Mouse (Mus musculus) lung, embryonic 15.5 days (tissue): ENCODE measurements around the gene Sod2. TPM values are rescaled to one million over a fixed set of nuclear protein-coding genes. Genes with fewer than 3 reads are reported as not detected.
"Not testable (repeated sequence)": the region's sequence is repeated elsewhere in the genome, so short reads cannot be mapped to it uniquely, and the experiment has no call there.

Experiments
- ATAC-seq: fragments of 200-750 bp; cut with Nextera tagmentation; 2 replicates; pipeline ENCODE4 v1.8.0; 2017; ENCODE audit warnings: moderate number of reproducible peaks, borderline replicate concordance; ENCODE audit not compliant: low FRiP score, low TSS enrichment; ENCODE audit errors: extremely low read depth
- H3K27ac ChIP-seq: fragments of 300-500 bp; sonication (generic); 2 replicates; pipeline ENCODE4 v1.5.1; 2015; ENCODE audit warnings: moderate library complexity, mild to moderate bottlenecking, inconsistent platforms
- H3K27me3 ChIP-seq: fragments of 300-500 bp; sonication (generic); 2 replicates; pipeline ENCODE4 v1.6.1; 2015; ENCODE audit warnings: inconsistent platforms
- H3K36me3 ChIP-seq: fragments of 300-500 bp; sonication (generic); 2 replicates; pipeline ENCODE4 v1.6.1; 2015; ENCODE audit warnings: inconsistent platforms
- H3K4me1 ChIP-seq: fragments of 300-500 bp; sonication (generic); 2 replicates; pipeline ENCODE4 v1.6.1; 2015; ENCODE audit warnings: inconsistent platforms
- H3K4me2 ChIP-seq: fragments of 300-500 bp; sonication (generic); 2 replicates; pipeline ENCODE4 v1.6.1; 2015; ENCODE audit warnings: inconsistent platforms, mild to moderate bottlenecking, moderate library complexity
- H3K4me3 ChIP-seq: fragments of 300-500 bp; sonication (generic); 2 replicates; pipeline ENCODE4 v1.5.1; 2015; ENCODE audit warnings: mild to moderate bottlenecking, inconsistent platforms
- H3K9ac ChIP-seq: fragments of 300-500 bp; sonication (generic); 2 replicates; pipeline ENCODE4 v1.6.1; 2015; ENCODE audit warnings: inconsistent platforms
- H3K9me3 ChIP-seq: fragments of 300-500 bp; sonication (generic); 2 replicates; pipeline ENCODE4 v1.6.1; 2016; ENCODE audit warnings: inconsistent platforms
- WGBS: fragments of 180-500 bp; shearing (Covaris S2); methylation state at CpG from one replicate; pipeline ENCODE4 v1.1.7; 2015; 5-methylcytosine and 5-hydroxymethylcytosine counted together
- polyA plus RNA-seq: library from polyadenylated mRNA; unstranded; fragments of >200 nt; fragmentation: Nextera tagmentation; extraction: Ambion mirVana; gene quantifications from 2 replicates; pipeline ENCODE4 v1.2.1, GENCODE M21; 2015

The Sod2 gene
- polyA plus RNA-seq, 1 experiment from 2014 or later: 106 TPM

DNA sequence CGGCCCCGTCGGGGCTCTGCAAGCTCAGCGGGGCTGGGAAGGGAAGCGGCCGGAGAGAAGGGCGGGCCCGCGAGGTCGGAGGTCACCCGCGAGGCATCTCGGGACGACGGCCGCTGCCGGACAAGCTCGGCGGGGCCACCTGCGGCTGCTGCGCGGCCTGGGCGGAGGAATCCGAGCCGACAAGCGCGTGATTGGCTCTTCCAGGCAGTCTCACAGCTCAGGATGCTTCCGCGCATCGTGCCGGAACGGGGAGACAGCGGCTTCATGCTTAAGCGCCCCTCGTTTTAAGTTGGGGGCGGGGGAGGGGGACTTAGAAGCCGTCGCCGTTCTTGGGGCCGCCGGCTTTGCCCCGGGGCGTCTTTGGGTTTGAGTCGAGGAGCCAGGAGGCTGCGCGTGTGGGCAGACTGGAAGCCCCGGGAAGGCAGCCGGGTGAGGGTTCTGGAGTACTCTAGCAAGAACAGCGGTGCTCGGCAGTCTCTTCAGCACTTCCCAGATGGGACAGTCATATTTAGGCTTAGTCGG is 14.1 kb upstream of the Sod2 start:
- under 1% methylated on average over 48 of the region's 51 CpGs for WGBS
- ATAC-seq: peak; percentile 88

DNA sequence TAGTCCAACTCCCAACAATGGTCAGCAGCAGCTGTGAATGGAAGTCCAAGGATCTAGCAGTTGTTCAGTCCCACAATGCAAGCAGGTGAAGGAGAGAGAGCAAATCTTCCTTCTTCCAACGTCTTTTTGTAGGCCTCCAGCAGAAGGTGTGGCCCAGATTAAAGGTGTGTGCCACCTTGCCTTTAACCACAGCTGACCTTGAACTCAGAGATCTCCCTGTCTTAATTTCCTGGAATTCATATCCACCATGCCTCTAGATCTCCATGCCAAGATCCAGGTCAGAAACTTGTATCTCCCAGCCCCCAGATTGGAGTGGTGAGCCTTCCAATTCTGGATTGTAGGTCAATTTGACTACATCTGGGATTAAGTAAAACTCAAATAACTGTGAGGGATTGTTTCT is 12.6 kb upstream of the Sod2 start, which contains the start of gene Wtap:
TSS of gene Wtap (minus strand) at position 101 of the 400 bp plus-strand sequence.
- Histone ChIP-seq H3K4me1 (peaks cover 13% of the 10 kb centered on the region; the same call in 1 of the 2 replicates), H3K36me3 (no peaks in the 10 kb centered on the region), H3K27me3 (no peaks in the 10 kb centered on the region), H3K9ac (peak within 1 kb of the TSS; percentile 100), H3K9me3 (no peaks in the 10 kb centered on the region), H3K4me2 (peak within 1 kb of the TSS; percentile 89), H3K27ac (peak within 1 kb of the TSS; percentile 100), H3K4me3 (peak within 1 kb of the TSS; percentile 100)
- ATAC-seq: no peak
- WGBS: 72% methylated on average over 1 of the region's 1 CpGs

More for the DNA sequence above, 14.1 kb upstream of the Sod2 start:
- H3K4me1 ChIP-seq: peaks cover 18% of the 10 kb centered on the region; the same call in 1 of the 2 replicates
- no peaks in the 10 kb centered on the region for H3K9me3 ChIP-seq
- H3K4me3 ChIP-seq: peak overlapping the region; percentile 100
- H3K36me3 ChIP-seq: peaks cover 5% of the 10 kb centered on the region; the same call in 1 of the 2 replicates
- H3K27me3 ChIP-seq: no peaks in the 10 kb centered on the region
- H3K9ac ChIP-seq: peak overlapping the region; percentile 100
- H3K27ac ChIP-seq: peak overlapping the region; percentile 100
- peak overlapping the region; percentile 89 for H3K4me2 ChIP-seq

DNA sequence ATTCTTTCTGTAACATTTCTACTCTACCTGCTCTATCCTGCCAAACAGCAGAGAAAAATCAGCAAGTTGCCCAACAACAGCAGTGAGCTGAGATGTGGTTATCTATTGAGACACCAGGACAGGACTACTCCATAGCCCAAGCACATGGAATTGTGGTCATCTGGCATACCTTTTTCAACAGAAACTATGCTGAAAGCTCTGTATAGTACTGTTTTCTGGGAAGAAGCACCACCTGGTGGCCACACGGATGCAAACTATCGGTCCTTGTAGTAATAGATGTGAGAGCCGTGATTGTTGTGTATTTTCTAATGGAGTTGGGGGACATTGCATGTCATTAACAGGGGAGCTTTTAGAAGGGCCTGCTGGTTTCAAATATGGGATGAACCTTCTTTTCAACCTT is 10.3 kb upstream of the Sod2 start:
- H3K36me3 ChIP-seq: no peaks in the 10 kb centered on the region
- no peak for ATAC-seq
- no peak overlapping the region for H3K9ac ChIP-seq
- no peaks in the 10 kb centered on the region for H3K27me3 ChIP-seq
- H3K4me1 ChIP-seq: no peaks in the 10 kb centered on the region
- no peak overlapping the region for H3K4me3 ChIP-seq
- WGBS: 13% methylated on average over 3 of the region's 3 CpGs
- no peak overlapping the region for H3K27ac ChIP-seq
- no peaks in the 10 kb centered on the region for H3K9me3 ChIP-seq
- H3K4me2 ChIP-seq: no peak overlapping the region

DNA sequence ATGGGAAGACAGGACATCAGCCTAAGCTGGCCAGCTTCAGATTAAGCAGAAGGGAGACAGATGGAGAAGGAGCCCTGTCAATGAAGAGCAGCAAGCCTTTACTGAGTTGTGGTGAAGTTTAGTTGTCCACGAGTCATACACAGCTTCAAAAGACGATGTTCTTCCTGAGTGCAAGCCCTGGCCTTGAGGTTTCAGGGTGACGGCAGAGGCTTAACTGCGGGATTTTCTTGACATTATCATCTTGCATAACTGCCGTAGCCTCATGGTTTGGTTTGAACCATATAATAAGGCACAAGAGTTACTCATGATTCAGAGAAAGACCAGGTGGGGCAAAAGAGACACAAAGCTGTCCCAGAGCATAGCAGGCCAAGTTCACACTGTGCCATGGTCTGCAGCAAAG is 8.8 kb upstream of the Sod2 start:
- Histone ChIP-seq H3K4me3 (no peak overlapping the region), H3K27ac (no peak overlapping the region), H3K9ac (no peak overlapping the region), H3K36me3 (no peaks in the 10 kb centered on the region), H3K4me2 (no peak overlapping the region), H3K9me3 (no peaks in the 10 kb centered on the region), H3K4me1 (no peaks in the 10 kb centered on the region), H3K27me3 (no peaks in the 10 kb centered on the region)
- no peak for ATAC-seq
- WGBS: 81% methylated on average over 5 of the region's 5 CpGs

DNA sequence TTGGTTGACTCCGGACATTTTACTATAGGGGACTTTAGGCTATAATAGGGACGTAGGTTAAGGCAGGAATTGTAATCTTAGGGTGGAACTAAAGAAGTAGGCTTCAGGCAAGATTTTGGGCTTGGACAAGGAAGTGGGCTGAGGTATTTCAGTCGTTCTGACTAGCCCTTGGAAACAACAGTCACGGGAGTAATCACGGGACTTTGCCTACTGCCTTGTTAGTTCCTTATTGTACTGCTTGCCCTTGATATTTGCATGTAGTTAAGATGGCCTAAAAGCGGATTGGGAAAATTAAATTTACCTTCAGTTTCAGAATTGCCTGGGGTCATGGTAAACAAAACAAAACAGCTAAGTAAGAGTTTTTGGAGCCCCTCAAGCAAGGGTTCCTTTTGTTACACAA is 7.6 kb upstream of the Sod2 start:
- Histone ChIP-seq H3K9ac (no peak overlapping the region), H3K9me3 (no peaks in the 10 kb centered on the region), H3K36me3 (no peaks in the 10 kb centered on the region), H3K27me3 (no peaks in the 10 kb centered on the region), H3K27ac (no peak overlapping the region), H3K4me2 (no peak overlapping the region), H3K4me1 (no peaks in the 10 kb centered on the region), H3K4me3 (no peak overlapping the region)
- ATAC-seq: no peak
- WGBS: 74% methylated on average over 6 of the region's 6 CpGs

DNA sequence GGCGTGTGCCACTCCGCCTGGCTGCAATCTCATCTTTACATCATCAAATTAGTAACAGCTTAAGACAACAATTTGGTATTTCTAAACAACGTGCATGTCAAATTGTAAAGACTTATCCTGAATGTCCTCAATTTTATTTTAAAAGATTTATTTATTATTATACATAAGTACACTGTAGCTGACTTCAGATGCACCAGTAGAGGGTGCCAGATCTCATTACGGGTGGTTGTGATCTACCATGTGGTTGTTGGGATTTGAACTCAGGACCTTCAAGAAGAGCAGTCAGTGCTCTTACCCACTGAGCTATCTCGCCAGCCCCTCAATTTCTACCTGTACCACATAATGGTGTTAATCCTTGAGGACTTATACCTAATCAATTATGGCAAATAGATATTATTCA is 4.4 kb upstream of the Sod2 start:
- ATAC-seq, H3K9me3 ChIP-seq, H3K27ac ChIP-seq, H3K36me3 ChIP-seq, H3K4me1 ChIP-seq, H3K4me2 ChIP-seq, H3K9ac ChIP-seq, H3K4me3 ChIP-seq, H3K27me3 ChIP-seq: not testable (repeated sequence)
- WGBS: 83% methylated on average over 5 of the region's 5 CpGs

DNA sequence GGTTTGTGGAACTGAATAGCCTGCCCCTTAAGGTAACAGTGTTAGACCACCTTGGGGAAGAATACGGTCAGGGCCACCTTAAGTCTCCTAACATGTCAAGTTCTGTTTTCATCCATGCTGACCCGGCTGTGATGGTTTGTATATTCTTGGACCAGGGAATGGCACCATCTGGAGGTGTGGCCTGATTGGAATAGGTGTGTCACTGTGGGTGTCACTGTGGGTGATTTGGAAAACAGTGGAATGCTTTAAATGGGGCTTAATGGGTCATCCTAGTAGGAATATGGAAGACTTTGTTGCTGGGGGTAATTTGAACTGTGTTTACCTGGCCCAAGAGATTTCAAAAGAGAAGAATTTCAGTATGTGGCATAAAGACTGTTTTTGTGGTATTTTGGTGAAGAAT is 2.2 kb upstream of the Sod2 start:
- WGBS: 44% methylated on average over 2 of the region's 2 CpGs
- not testable (repeated sequence) for H3K27me3 ChIP-seq, H3K4me3 ChIP-seq, H3K4me2 ChIP-seq, H3K9ac ChIP-seq, ATAC-seq, H3K27ac ChIP-seq, H3K36me3 ChIP-seq, H3K9me3 ChIP-seq
- peaks cover 12% of the 10 kb centered on the region for H3K4me1 ChIP-seq

DNA sequence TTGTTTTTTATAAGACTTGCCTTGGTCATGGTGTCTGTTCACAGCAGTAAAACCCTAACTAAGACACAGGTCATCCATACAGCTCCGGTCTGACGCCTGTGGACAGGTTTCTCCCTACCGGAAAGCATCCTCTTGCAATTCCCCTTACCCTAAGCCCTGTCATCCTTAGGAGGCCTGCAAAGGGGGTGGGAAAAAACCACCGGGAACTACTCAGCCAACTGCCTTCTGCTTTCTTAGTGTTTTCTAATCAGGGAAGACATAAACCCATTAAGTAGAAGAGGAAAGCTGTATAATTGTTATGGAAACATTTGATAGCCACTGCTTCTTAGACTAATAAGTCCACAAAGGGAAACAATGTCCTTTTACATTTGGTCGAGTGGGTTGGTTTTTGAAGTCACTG is 338 bp downstream of the Sod2 start:
- Histone ChIP-seq H3K4me3 (peak overlapping the region; percentile 90), H3K27ac (no peak overlapping the region), H3K27me3 (no peaks in the 10 kb centered on the region), H3K9ac (0 out of 2 replicates have a peak overlapping the region, but pooled peaks have one; percentile 27), H3K4me2 (peak overlapping the region; percentile 72), H3K4me1 (peaks cover 12% of the 10 kb centered on the region), H3K9me3 (no peaks in the 10 kb centered on the region), H3K36me3 (peaks cover 12% of the 10 kb centered on the region)
- 48% methylated on average over 5 of the region's 5 CpGs for WGBS
- no peak for ATAC-seq

DNA sequence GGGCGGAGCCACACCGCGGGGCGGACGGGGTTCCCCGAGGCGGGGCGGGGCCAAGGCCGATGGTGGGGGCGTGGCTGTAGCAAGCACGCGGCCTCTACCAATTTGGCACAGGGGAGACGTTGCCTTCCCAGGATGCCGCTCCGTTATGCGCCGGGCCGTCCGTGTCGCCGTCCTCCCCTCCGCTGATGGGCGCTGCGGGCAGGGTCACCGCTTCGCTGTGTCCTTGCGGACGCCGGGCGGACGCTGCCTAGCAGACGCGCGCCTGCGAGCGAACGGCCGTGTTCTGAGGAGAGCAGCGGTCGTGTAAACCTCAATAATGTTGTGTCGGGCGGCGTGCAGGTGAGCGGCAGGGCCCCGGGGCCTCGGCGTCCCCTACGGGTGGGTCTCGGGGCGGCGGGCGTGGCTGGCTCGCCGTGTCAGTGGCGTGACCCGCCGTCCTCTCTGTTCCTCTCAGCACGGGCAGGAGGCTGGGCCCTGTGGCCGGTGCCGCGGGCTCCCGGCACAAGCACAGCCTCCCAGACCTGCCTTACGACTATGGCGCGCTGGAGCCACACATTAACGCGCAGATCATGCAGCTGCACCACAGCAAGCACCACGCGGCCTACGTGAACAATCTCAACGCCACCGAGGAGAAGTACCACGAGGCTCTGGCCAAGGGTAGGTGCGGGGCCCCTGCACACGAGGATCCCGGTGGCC is 1.2 kb downstream of the Sod2 start:
- peak overlapping the region; percentile 90 for H3K27ac ChIP-seq
- H3K36me3 ChIP-seq: peaks cover 20% of the 10 kb centered on the region
- no peaks in the 10 kb centered on the region for H3K9me3 ChIP-seq
- H3K9ac ChIP-seq: peak overlapping the region; percentile 69
- peaks cover 12% of the 10 kb centered on the region for H3K4me1 ChIP-seq
- under 1% methylated on average over 76 of the region's 76 CpGs for WGBS
- peak; percentile 98 for ATAC-seq
- H3K27me3 ChIP-seq: no peaks in the 10 kb centered on the region
- H3K4me2 ChIP-seq: peak overlapping the region; percentile 72
- peak overlapping the region; percentile 90 for H3K4me3 ChIP-seq

DNA sequence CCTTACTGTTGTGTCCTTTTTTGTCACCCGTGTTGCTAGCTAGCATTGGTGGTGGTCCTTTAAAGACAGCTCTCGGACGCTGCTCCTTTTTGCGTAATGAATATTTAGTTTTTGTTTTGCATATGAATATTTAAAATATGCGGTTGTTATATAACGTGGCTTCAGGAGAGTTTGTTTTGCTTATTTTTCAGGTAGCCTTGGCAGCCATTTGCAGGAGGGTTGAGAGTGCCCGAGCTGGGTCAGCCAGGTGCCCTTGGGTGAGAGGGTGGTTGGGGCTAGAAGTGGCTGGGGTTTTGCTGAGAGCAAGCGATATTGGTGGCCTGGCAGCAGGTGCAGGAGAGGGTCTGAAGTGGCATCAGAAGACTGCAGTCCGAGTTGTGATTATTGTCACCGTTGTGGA is 1.9 kb downstream of the Sod2 start:
- Histone ChIP-seq H3K4me1 (peaks cover 12% of the 10 kb centered on the region), H3K4me3 (peak overlapping the region; percentile 90), H3K4me2 (peak overlapping the region; percentile 72), H3K27me3 (no peaks in the 10 kb centered on the region), H3K9me3 (no peaks in the 10 kb centered on the region), H3K36me3 (peaks cover 26% of the 10 kb centered on the region), H3K9ac (peak overlapping the region; percentile 69), H3K27ac (peak overlapping the region; percentile 90; the same call in 1 of the 2 replicates)
- WGBS: 3% methylated on average over 10 of the region's 10 CpGs
- no peak for ATAC-seq

DNA sequence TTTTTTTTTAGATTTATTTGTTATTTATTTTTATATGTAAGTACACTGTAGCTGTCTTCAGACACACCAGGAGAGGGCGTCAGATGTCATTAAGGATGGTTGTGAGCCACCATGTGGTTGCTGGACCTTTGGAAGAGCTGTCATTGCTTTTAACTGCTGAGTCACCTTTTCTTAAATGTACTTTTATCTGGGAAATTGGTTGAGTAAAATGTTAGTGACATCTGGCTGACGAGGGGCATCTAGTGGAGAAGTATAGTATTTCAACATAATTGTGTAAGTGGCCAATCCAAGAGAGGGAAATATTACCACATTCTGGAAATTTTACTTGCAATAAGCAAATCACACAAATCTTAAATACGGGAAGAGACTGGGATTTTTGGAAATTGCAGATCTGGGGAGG is 3.2 kb downstream of the Sod2 start:
- Histone ChIP-seq H3K27ac (no peak overlapping the region), H3K4me3 (no peak overlapping the region), H3K4me2 (no peak overlapping the region), H3K36me3 (peaks cover 37% of the 10 kb centered on the region), H3K9me3 (no peaks in the 10 kb centered on the region), H3K4me1 (peaks cover 12% of the 10 kb centered on the region), H3K9ac (no peak overlapping the region), H3K27me3 (no peaks in the 10 kb centered on the region)
- ATAC-seq: no peak
- WGBS: 19% methylated on average over 3 of the region's 3 CpGs

DNA sequence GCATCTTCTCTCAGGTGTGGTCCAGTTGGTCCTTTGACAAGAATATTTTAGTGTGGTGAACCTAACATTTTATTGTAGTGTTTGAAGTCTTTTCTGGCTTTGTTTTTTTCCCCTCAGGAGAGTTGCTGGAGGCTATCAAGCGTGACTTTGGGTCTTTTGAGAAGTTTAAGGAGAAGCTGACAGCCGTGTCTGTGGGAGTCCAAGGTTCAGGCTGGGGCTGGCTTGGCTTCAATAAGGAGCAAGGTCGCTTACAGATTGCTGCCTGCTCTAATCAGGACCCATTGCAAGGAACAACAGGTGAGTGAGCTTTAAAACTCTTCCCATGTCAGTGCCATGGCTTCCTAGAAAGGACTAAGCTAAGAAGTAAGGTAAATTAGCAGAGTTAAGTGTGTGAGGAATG is 6.7 kb downstream of the Sod2 start:
- H3K9ac ChIP-seq: no peak overlapping the region
- H3K4me1 ChIP-seq: peaks cover 8% of the 10 kb centered on the region
- WGBS: 81% methylated on average over 3 of the region's 3 CpGs
- no peak for ATAC-seq
- no peak overlapping the region for H3K4me3 ChIP-seq
- no peaks in the 10 kb centered on the region for H3K27me3 ChIP-seq
- no peak overlapping the region for H3K4me2 ChIP-seq
- peaks cover 48% of the 10 kb centered on the region for H3K36me3 ChIP-seq
- no peaks in the 10 kb centered on the region for H3K9me3 ChIP-seq
- no peak overlapping the region for H3K27ac ChIP-seq
